Mouse (Mus musculus) limb, embryonic 13.5 days (tissue): Measurements from ENCODE around the gene Pnpo. TPM values are rescaled to one million over a fixed set of nuclear protein-coding genes. Genes with fewer than 3 reads are reported as not detected.

ENCODE experiments used
- ATAC-seq: fragments of 200-750 bp; cut with Nextera tagmentation; 2 replicates; pipeline ENCODE4 v1.8.0; 2017; ENCODE audit warnings: low read depth, moderate number of reproducible peaks, moderate TSS enrichment; ENCODE audit not compliant: low FRiP score
- H3K27ac ChIP-seq: fragments of 300-500 bp; sonication (generic); 2 replicates; pipeline ENCODE4 v1.5.1; 2015; ENCODE audit warnings: inconsistent platforms, mild to moderate bottlenecking, moderate library complexity
- H3K27me3 ChIP-seq: fragments of 300-500 bp; sonication (generic); 2 replicates; pipeline ENCODE4 v1.6.1; 2015; ENCODE audit warnings: mild to moderate bottlenecking, inconsistent platforms
- H3K36me3 ChIP-seq: fragments of 300-500 bp; sonication (generic); 2 replicates; pipeline ENCODE4 v1.6.1; 2015; ENCODE audit warnings: inconsistent platforms, mild to moderate bottlenecking, moderate library complexity
- H3K4me1 ChIP-seq: fragments of 300-500 bp; sonication (generic); 2 replicates; pipeline ENCODE4 v1.6.1; 2015; ENCODE audit warnings: inconsistent platforms
- H3K4me2 ChIP-seq: fragments of 300-500 bp; sonication (generic); replicated peaks from 2 replicates; pipeline ENCODE4 v1.6.1; 2015; ENCODE audit warnings: inconsistent platforms, mild to moderate bottlenecking, moderate library complexity
- H3K4me3 ChIP-seq: fragments of 300-500 bp; sonication (generic); 2 replicates; pipeline ENCODE4 v1.5.1; 2015; ENCODE audit warnings: moderate library complexity, mild to moderate bottlenecking, inconsistent platforms
- H3K9ac ChIP-seq: fragments of 300-500 bp; sonication (generic); 2 replicates; pipeline ENCODE4 v1.6.1; 2015; ENCODE audit warnings: mild to moderate bottlenecking, inconsistent platforms
- H3K9me3 ChIP-seq: fragments of 300-500 bp; sonication (generic); 2 replicates; pipeline ENCODE4 v1.6.1; 2016; ENCODE audit warnings: inconsistent platforms
- WGBS: fragments of 180-500 bp; shearing (Covaris S2); methylation state at CpG from one replicate; pipeline ENCODE4 v1.1.7; 2015; 5-methylcytosine and 5-hydroxymethylcytosine counted together
- polyA plus RNA-seq: library from polyadenylated mRNA; unstranded; fragments of >200 nt; fragmentation: Nextera tagmentation; extraction: Ambion mirVana; gene quantifications from 2 replicates; pipeline ENCODE4 v1.2.1, GENCODE M21; 2015

The Pnpo gene
- polyA plus RNA-seq, 1 experiment from 2014 or later: 21.2 TPM

DNA sequence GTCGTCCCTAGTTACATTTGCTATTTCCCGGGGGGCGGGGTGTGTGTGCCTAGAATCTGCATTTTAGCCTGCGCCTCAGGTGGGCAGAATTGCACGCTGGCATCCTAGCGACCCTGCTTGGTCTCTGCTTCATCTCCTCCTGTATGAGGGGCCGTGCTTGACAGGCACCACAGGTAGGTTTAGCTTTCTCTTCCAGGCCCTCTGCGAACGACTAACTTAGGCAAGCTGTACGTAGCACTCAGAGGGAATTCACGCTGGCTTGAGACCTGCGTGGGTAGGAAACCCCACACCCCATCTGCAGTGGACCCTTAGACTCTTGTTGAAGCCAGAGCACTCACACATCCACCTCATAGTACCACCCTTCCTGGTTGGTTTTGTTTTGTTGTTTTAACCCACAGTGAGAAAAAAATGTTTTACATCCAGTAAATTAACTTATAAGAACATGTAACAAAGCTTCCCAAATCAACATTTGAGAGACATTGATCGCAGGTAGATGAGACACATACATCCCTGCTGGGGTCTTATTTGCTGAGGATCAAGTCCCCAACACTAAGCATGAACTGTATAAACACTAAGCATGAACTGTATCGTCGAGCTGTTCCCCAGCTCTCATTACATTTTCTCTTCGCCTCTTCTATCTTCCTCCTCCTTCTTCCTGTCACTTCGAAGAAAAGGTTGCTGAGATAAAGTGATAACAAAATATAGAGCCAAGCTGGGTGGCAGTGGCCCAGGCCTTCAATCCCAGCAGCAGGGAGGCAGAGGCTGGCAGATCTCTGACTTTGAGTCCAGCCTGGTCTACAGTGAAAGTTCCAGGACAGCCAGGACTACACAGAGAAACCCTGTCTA lies 34.8 kb upstream of the Pnpo start:
- Histone ChIP-seq H3K27me3 (0 out of 2 replicates have a peak, but pooled peaks cover 9% of the 10 kb centered on the region), H3K36me3 (no peaks in the 10 kb centered on the region), H3K9me3 (no peaks in the 10 kb centered on the region), H3K4me2 (peak overlapping the region; percentile 95), H3K4me1 (peaks cover 27% of the 10 kb centered on the region), H3K27ac (peak overlapping the region; percentile 79), H3K9ac (peak overlapping the region; percentile 76), H3K4me3 (peak overlapping the region; percentile 61)
- WGBS: 31% methylated on average over 17 of the region's 17 CpGs
- ATAC-seq: no peak

DNA sequence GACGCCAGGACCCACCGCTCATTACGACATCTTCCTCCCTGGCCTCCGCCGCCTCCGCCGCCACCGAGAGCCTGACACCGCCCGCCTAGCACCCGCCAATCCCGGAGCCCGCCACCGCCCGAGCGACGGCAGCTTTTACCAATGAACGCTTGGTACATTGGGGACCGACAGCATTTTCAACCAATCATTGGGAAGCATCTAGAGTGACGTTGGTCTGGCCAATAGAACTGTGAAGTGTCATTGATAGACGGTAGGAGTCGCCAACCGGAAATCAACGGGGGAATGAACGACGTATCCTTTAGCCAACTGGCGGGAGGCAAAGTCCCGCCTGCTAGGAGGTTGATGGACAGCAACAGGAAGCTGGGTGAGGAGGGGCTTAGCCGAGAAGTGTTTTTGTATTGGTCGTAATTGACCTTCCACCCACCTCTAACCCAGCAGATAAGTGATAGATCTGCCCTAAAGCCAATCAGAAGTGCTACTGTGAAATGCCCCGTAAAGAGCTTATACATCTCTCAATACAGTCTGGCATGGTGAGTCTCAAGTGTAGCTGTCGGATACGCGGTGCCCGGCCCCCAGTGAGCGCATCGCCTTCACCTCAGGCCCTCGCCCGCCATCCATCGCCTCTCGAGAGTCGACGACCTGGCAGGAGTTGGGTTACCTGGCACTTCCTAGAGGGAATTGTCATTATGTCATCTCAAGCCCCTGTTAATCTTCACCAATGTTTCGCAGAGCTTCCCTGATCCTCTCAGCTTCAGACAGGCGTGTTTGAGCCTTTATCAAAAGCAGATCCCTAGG lies 34.0 kb upstream of the Pnpo start:
- Histone ChIP-seq H3K4me2 (peak overlapping the region; percentile 95), H3K4me1 (peaks cover 27% of the 10 kb centered on the region), H3K27ac (peak overlapping the region; percentile 92), H3K4me3 (peak overlapping the region; percentile 81), H3K36me3 (no peaks in the 10 kb centered on the region), H3K9ac (peak overlapping the region; percentile 95), H3K9me3 (no peaks in the 10 kb centered on the region), H3K27me3 (0 out of 2 replicates have a peak, but pooled peaks cover 4% of the 10 kb centered on the region)
- under 1% methylated on average over 45 of the region's 45 CpGs for WGBS
- ATAC-seq: peak; percentile 98

DNA sequence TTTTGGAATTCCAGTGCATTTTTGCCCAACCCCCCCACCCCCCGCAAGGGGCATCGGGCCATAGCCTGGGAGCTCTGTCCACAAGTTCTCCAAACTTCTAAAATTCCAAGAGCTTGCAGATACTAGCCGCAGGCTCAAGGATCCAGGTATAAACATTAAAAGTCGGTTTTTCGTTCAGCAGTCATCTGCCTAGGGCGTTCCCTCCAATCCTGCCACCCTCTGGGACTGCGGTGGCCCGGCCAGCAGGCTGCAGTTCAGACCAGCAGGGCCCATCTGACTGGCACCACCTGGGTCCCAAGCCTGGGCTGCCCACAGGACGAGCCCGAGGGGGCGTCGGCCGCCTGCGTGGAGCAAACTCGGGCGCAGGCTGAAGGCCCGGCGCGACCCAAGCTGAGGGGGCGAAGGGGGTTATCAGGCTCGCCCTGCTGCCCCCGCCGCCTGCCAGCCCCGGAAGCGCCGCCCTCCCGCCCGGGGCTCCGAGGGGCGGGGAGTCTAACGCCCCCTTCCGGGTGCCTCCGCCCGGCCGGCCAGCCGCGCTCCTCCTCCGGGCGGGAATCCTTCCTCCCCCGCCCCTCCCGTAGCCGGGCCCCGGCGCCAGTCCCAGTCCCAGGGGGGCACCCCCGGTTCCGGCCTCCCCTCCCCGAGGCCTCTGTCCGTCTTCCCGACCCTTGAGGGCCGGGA lies 33.3 kb upstream of the Pnpo start:
- H3K4me3 ChIP-seq: peak overlapping the region; percentile 81
- H3K27me3 ChIP-seq: 0 out of 2 replicates have a peak, but pooled peaks cover 4% of the 10 kb centered on the region
- no peaks in the 10 kb centered on the region for H3K9me3 ChIP-seq
- peak overlapping the region; percentile 92 for H3K27ac ChIP-seq
- under 1% methylated on average over 40 of the region's 50 CpGs for WGBS
- ATAC-seq: peak; percentile 71
- H3K9ac ChIP-seq: peak overlapping the region; percentile 95
- H3K4me1 ChIP-seq: peaks cover 24% of the 10 kb centered on the region
- no peaks in the 10 kb centered on the region for H3K36me3 ChIP-seq
- H3K4me2 ChIP-seq: peak overlapping the region; percentile 71

DNA sequence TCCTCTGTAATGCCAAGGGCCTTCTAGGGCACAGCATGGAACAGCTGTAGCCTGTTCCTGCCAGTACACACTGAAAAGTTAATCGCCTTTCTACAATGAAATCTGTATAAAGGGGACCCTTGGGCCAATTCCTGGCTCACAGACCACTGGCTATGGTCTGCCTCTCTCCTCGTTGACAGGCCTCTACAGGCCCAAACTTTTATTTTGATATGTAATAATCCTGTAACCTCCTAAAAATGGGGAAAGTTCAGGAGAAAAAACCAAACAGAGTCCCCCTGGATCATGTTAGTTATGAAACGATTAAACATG lies 32.5 kb upstream of the Pnpo start:
- WGBS: 47% methylated on average over 3 of the region's 3 CpGs
- ATAC-seq: no peak
- no peaks in the 10 kb centered on the region for H3K9me3 ChIP-seq

DNA sequence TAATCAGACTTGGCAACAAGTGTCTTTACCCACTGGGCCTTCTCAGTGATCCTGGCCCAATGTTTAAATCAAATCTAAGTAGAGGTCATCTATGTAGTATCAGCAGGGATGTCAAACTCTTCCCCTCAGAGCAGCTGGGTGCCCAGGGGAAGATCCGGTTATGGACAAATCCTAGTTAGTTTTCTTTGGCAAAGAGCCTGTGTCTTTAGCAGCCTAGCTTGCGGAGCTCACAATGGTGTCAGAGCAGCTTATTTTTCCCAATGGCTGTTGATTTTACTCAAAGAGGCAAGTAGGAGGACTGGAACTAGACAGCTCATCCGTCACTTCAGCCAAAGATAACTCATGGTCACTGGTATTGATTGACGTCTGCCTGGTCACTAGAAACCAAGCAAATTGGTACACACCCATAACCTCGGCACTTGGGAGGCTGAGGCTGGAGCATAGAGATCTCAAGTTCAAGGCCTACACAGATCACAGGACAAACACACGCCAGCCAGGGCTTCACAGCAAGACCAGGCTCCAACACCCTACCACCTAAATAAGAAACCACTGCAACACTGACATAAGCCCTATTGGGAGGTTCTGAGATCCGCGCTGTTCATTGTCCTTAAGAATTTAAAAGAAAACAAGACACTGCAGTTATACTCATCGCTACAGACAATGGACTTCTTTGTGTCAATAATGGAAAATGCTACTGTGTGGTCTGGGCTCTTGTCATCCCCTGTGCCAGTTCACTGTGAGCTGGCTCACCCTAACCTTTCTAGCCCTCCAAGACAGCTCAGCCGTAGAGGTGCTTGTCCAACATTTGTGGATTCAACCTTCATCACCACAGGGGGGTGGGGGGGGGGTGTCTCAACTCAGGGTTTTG lies 32.0 kb upstream of the Pnpo start:
- H3K36me3 ChIP-seq: no peaks in the 10 kb centered on the region
- H3K27ac ChIP-seq: peak overlapping the region; percentile 92; the same call in 1 of the 2 replicates
- H3K4me3 ChIP-seq: peak overlapping the region; percentile 81
- H3K9me3 ChIP-seq: no peaks in the 10 kb centered on the region
- WGBS: 86% methylated on average over 10 of the region's 10 CpGs
- peak overlapping the region; percentile 71 for H3K4me2 ChIP-seq
- H3K4me1 ChIP-seq: peaks cover 29% of the 10 kb centered on the region
- peak overlapping the region; percentile 95 for H3K9ac ChIP-seq
- no peaks in the 10 kb centered on the region for H3K27me3 ChIP-seq
- ATAC-seq: no peak

More for the DNA sequence above, 32.5 kb upstream of the Pnpo start:
- Histone ChIP-seq H3K9ac (peak overlapping the region; percentile 95), H3K36me3 (no peaks in the 10 kb centered on the region), H3K4me2 (peak overlapping the region; percentile 71), H3K4me1 (peaks cover 26% of the 10 kb centered on the region), H3K27ac (peak overlapping the region; percentile 92), H3K4me3 (peak overlapping the region; percentile 81), H3K27me3 (0 out of 2 replicates have a peak, but pooled peaks cover 3% of the 10 kb centered on the region)

GRCm38 (mm10) chr11:96974813-96975212 lies 31.0 kb upstream of the Pnpo start:
- no peaks in the 10 kb centered on the region for H3K9me3 ChIP-seq
- WGBS: 80% methylated on average over 5 of the region's 5 CpGs
- H3K36me3 ChIP-seq: no peaks in the 10 kb centered on the region
- H3K4me1 ChIP-seq: peaks cover 35% of the 10 kb centered on the region
- 0 out of 2 replicates have a peak overlapping the region, but pooled peaks have one; percentile 6 for H3K27ac ChIP-seq
- no peak for ATAC-seq
- H3K27me3 ChIP-seq: no peaks in the 10 kb centered on the region
- no peak overlapping the region for H3K4me2 ChIP-seq
- H3K9ac ChIP-seq: no peak overlapping the region
- no peak overlapping the region for H3K4me3 ChIP-seq

DNA sequence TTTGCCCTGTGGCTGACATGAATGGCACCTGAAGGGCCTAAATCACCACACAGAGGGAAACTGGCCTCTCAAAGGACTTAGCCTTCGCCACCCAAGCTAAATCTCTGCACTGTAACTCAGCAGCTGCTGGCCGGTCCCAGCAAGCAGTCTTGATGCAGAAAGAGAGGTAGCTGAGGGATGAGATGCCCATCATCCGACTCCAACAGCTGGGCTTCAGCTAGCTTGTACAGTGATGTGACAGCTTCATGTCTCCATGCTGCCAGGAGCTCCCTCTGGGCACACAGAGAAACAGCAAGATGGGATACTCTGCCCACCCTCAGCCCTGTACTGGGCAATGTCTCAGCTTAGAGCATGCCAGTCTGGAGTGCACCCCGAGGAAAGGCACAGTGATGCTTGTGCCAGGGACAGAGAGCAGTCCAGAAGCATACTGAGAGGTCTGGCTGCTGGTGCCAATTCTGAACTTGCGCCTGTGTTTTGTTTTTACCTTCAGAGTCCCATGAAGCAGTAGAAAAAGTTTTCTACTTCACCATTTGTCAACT lies 29.7 kb upstream of the Pnpo start:
- H3K4me3 ChIP-seq: no peak overlapping the region
- H3K4me1 ChIP-seq: peaks cover 37% of the 10 kb centered on the region
- no peaks in the 10 kb centered on the region for H3K36me3 ChIP-seq
- ATAC-seq: no peak
- peak overlapping the region; percentile 33; the same call in 1 of the 2 replicates for H3K27ac ChIP-seq
- H3K4me2 ChIP-seq: no peak overlapping the region
- 0 out of 2 replicates have a peak overlapping the region, but pooled peaks have one; percentile 43 for H3K9ac ChIP-seq
- WGBS: 83% methylated on average over 5 of the region's 5 CpGs
- H3K9me3 ChIP-seq: no peaks in the 10 kb centered on the region
- H3K27me3 ChIP-seq: no peaks in the 10 kb centered on the region

DNA sequence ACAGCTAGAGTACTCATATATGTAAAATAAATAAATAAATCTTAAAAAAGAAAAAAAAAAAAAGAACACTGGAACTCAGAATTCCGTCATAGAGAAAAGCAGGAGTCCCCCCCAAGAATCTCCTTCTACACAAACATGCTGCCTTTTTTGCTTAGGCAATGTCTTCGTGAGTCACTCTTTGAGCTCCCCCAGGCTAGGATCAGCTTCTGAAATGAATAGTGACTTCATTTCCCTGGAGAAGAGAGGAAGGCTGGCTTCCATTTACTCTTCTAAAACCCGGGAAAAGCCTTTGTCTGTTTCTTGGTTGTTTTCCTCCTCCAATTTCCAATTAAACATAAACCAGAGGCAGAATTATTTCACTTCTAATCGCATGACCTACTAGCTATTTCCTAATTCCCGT lies 29.1 kb upstream of the Pnpo start:
- H3K4me3 ChIP-seq: no peak overlapping the region
- H3K4me1 ChIP-seq: peaks cover 33% of the 10 kb centered on the region
- H3K4me2 ChIP-seq: no peak overlapping the region
- H3K27me3 ChIP-seq: no peaks in the 10 kb centered on the region
- no peak overlapping the region for H3K9ac ChIP-seq
- 76% methylated on average over 5 of the region's 5 CpGs for WGBS
- H3K27ac ChIP-seq: no peak overlapping the region; the same call in 1 of the 2 replicates
- no peaks in the 10 kb centered on the region for H3K9me3 ChIP-seq
- no peaks in the 10 kb centered on the region for H3K36me3 ChIP-seq
- ATAC-seq: no peak

DNA sequence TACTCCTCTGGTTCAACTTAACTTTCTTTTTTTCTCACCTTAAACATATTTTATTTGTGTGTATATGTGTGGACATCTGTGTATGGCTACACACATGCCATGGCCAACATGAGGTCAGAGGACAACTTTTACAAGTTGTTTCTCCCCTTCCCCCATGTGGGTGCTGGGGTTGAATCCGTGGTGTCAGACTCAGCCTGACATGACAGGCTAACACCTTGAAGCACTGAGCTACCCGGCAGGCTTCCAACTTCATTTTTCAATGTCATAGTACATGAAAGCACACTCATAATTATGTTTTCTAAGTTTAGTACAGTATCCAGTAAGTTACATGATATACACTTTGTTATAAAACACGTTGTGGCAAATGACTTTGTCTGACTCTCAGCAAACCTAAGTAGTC lies 26.6 kb upstream of the Pnpo start:
- no peak overlapping the region for H3K4me3 ChIP-seq
- H3K9ac ChIP-seq: peak overlapping the region; percentile 46
- no peaks in the 10 kb centered on the region for H3K27me3 ChIP-seq
- no peak overlapping the region for H3K4me2 ChIP-seq
- H3K4me1 ChIP-seq: peaks cover 20% of the 10 kb centered on the region
- H3K27ac ChIP-seq: peak overlapping the region; percentile 80
- no peaks in the 10 kb centered on the region for H3K9me3 ChIP-seq
- WGBS: 64% methylated on average over 3 of the region's 3 CpGs
- ATAC-seq: no peak
- H3K36me3 ChIP-seq: no peaks in the 10 kb centered on the region

DNA sequence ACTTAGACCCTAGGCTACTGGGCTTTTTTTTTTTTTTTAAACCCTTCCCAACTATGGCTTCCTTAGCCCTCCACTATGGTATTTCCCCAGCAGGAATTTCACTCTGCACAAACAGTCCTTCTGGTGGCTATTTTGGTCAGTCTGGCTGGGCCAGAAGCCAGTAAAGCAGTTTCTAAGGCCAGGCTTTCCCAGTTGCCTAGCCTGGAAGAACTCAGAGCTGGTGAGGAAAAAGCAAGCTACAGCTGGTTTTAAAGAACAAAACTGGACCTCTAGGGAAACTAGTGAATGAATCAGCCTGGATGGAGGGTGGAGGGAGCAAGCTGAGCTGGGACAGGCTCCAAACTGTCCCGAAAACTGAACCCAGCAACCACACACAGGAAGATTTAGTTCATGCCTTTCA lies 26.0 kb upstream of the Pnpo start:
- Histone ChIP-seq H3K9me3 (no peaks in the 10 kb centered on the region), H3K4me1 (peaks cover 17% of the 10 kb centered on the region), H3K4me3 (no peak overlapping the region), H3K4me2 (no peak overlapping the region), H3K27me3 (no peaks in the 10 kb centered on the region), H3K9ac (peak overlapping the region; percentile 46), H3K27ac (peak overlapping the region; percentile 80), H3K36me3 (no peaks in the 10 kb centered on the region)
- 38% methylated on average over 1 of the region's 1 CpGs for WGBS
- ATAC-seq: peak; percentile 38; the same call in 1 of the 2 replicates

DNA sequence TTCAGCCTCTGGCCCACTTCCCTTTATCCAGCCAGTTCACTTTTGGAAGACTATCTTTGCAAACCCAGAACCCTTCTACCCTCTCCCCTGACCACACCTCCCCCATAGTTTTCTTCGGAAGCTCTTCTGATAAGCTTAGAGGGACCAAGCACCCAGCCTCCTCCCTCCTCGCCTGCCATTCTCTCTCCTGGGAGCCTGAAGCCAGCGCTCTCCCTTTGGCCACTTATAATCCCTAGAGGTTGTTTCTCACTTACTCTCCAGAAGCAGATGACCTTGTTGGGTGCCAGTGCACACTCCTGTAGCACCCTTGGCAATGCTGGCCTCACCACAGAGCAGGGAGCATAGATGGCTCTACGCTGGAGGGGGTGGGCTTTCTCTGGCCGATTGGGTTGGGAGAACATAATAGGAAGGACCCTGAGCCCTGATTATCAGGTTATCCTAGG lies 25.5 kb upstream of the Pnpo start:
- Histone ChIP-seq H3K4me1 (peaks cover 17% of the 10 kb centered on the region), H3K4me2 (no peak overlapping the region), H3K9me3 (no peaks in the 10 kb centered on the region), H3K9ac (no peak overlapping the region; the same call in 1 of the 2 replicates), H3K27me3 (no peaks in the 10 kb centered on the region), H3K36me3 (no peaks in the 10 kb centered on the region), H3K4me3 (no peak overlapping the region), H3K27ac (peak overlapping the region; percentile 80)
- ATAC-seq: no peak
- 72% methylated on average over 5 of the region's 5 CpGs for WGBS
